Mouse (Mus musculus) CH12.LX (cell line): Measurements from ENCODE around the gene Gnb1l. TPM values are rescaled to one million over a fixed set of nuclear protein-coding genes. Genes with fewer than 3 reads are reported as not detected.

Experiments used
- DNase-seq: peaks from one replicate; pipeline ENCODE4 v3.0.0-alpha.2; 2013; ENCODE audit errors: extremely low read depth
- H3K27ac ChIP-seq: 2 replicates; pipeline ENCODE4 v1.5.1; 2012; ENCODE audit warnings: low read depth, mild to moderate bottlenecking, control low read depth, moderate library complexity; ENCODE audit not compliant: insufficient read depth
- H3K27me3 ChIP-seq: replicated peaks from 2 replicates; pipeline ENCODE3; 2012; ENCODE audit warnings: inconsistent platforms
- H3K36me3 ChIP-seq, 2 experiments: replicated peaks in 1 of 2; 2 replicates each; pipeline versions ENCODE3 to v1.6.1; 2012; ENCODE audit warnings: inconsistent platforms in 1 of 2, low read length in 1 of 2, mild to moderate bottlenecking in 1 of 2, mixed read lengths in 1 of 2, moderate library complexity in 1 of 2; ENCODE audit not compliant: control insufficient read depth in 1 of 2, insufficient read depth in 1 of 2
- H3K4me1 ChIP-seq, 2 experiments: 2 replicates each; pipeline ENCODE4 v1.6.1; 2012; ENCODE audit warnings: inconsistent platforms in 1 of 2, moderate library complexity in 1 of 2; ENCODE audit not compliant: insufficient read depth in 2 of 2, control insufficient read depth in 1 of 2
- H3K4me2 ChIP-seq: 2 replicates; pipeline ENCODE4 v1.6.1; 2012; ENCODE audit warnings: low read depth, mild to moderate bottlenecking, control low read depth; ENCODE audit not compliant: poor library complexity, insufficient read depth, severe bottlenecking
- H3K4me3 ChIP-seq, 3 experiments: fragments of 150-350 bp in 1 of 3; sonication (generic) in 1 of 3; replicated peaks in 1 of 3; 2 replicates each; pipeline versions ENCODE3 to v1.5.1; 2011 to 2012; ENCODE audit warnings: low read depth in 2 of 3, low read length in 2 of 3, mild to moderate bottlenecking in 2 of 3, moderate library complexity in 2 of 3, control low read depth in 1 of 3, improper control_type of control experiment in 1 of 3, inconsistent platforms in 1 of 3, mixed read lengths in 1 of 3; ENCODE audit not compliant: poor library complexity in 1 of 3
- H3K79me2 ChIP-seq: replicated peaks from 2 replicates; pipeline ENCODE4 v1.6.1; 2012; ENCODE audit warnings: mild to moderate bottlenecking, moderate library complexity; ENCODE audit not compliant: control insufficient read depth, poor library complexity, insufficient read depth, severe bottlenecking; ENCODE audit errors: extremely low read depth
- H3K9ac ChIP-seq: 2 replicates; pipeline ENCODE4 v1.6.1; 2012; ENCODE audit warnings: low read depth, mild to moderate bottlenecking, control low read depth, moderate library complexity; ENCODE audit not compliant: insufficient read depth
- H3K9me3 ChIP-seq: replicated peaks from 2 replicates; pipeline ENCODE3; 2012; ENCODE audit warnings: low read length, inconsistent platforms, mixed read lengths
- CHD1 ChIP-seq: IDR thresholded peaks from 2 replicates; pipeline ENCODE4 v1.6.1; 2012; ENCODE audit warnings: low read depth, low read length, improper control_type of control experiment, inconsistent platforms
- CHD2 ChIP-seq: IDR thresholded peaks from 2 replicates; pipeline ENCODE4 v1.6.1; 2011; ENCODE audit warnings: low read length, improper control_type of control experiment
- EP300 ChIP-seq: IDR thresholded peaks from 2 replicates; pipeline ENCODE4 v1.6.1; 2011; ENCODE audit warnings: low read length, improper control_type of control experiment
- ETS1 ChIP-seq: conservative IDR thresholded peaks from 2 replicates; pipeline ENCODE4 v1.6.1; 2012; ENCODE audit warnings: low read depth, mild to moderate bottlenecking, inconsistent platforms, low read length, improper control_type of control experiment, moderate library complexity
- GABPA ChIP-seq: IDR thresholded peaks from 2 replicates; pipeline ENCODE4 v1.6.1; 2012; ENCODE audit warnings: low read depth, low read length, improper control_type of control experiment, inconsistent platforms; ENCODE audit not compliant: insufficient replicate concordance
- IRF4 ChIP-seq: IDR thresholded peaks from 2 replicates; pipeline ENCODE4 v1.6.1; 2014; ENCODE audit warnings: low read depth, mild to moderate bottlenecking, inconsistent platforms, low read length, improper control_type of control experiment
- JUN ChIP-seq: IDR thresholded peaks from 2 replicates; pipeline ENCODE4 v1.6.1; 2011; ENCODE audit warnings: low read depth, mild to moderate bottlenecking, low read length, improper control_type of control experiment, moderate library complexity; ENCODE audit not compliant: insufficient read depth
- KAT2A ChIP-seq: IDR thresholded peaks from 2 replicates; pipeline ENCODE4 v1.6.1; 2012; ENCODE audit warnings: low read length, improper control_type of control experiment, inconsistent platforms; ENCODE audit not compliant: insufficient replicate concordance
- MAX ChIP-seq: IDR thresholded peaks from 2 replicates; pipeline ENCODE4 v1.6.1; 2011; ENCODE audit warnings: low read length, improper control_type of control experiment
- MEF2A ChIP-seq: IDR thresholded peaks from 2 replicates; pipeline ENCODE4 v1.6.1; 2014; ENCODE audit warnings: low read depth, mild to moderate bottlenecking, inconsistent platforms, low read length, improper control_type of control experiment, borderline replicate concordance
- MXI1 ChIP-seq: IDR thresholded peaks from 2 replicates; pipeline ENCODE4 v1.6.1; 2011; ENCODE audit warnings: mild to moderate bottlenecking, low read depth, low read length, improper control_type of control experiment
- NELFE ChIP-seq: IDR thresholded peaks from 2 replicates; pipeline ENCODE4 v1.6.1; 2011; ENCODE audit warnings: low read depth, low read length, improper control_type of control experiment
- POLR2A ChIP-seq: IDR thresholded peaks from 2 replicates; pipeline ENCODE4 v1.6.1; 2011; ENCODE audit warnings: low read depth, mild to moderate bottlenecking, improper control_type of control experiment, low read length
- POLR2AphosphoS2 ChIP-seq: IDR thresholded peaks from 2 replicates; pipeline ENCODE4 v1.6.1; 2011; ENCODE audit warnings: low read depth, low read length, improper control_type of control experiment
- RAD21 ChIP-seq: IDR thresholded peaks from 2 replicates; pipeline ENCODE4 v1.6.1; 2011; ENCODE audit warnings: low read depth, mild to moderate bottlenecking, low read length, improper control_type of control experiment, moderate library complexity
- SIN3A ChIP-seq: IDR thresholded peaks from 2 replicates; pipeline ENCODE4 v1.6.1; 2012; ENCODE audit warnings: low read length, improper control_type of control experiment, inconsistent platforms
- SMC3 ChIP-seq: IDR thresholded peaks from 2 replicates; pipeline ENCODE4 v1.6.1; 2011; ENCODE audit warnings: low read depth, low read length, improper control_type of control experiment
- TBP ChIP-seq: conservative IDR thresholded peaks from 2 replicates; pipeline ENCODE4 v1.6.1; 2011; ENCODE audit warnings: low read depth, low read length, improper control_type of control experiment
- TCF12 ChIP-seq: IDR thresholded peaks from 2 replicates; pipeline ENCODE4 v1.6.1; 2014; ENCODE audit warnings: low read depth, mild to moderate bottlenecking, inconsistent platforms, low read length, improper control_type of control experiment
- USF2 ChIP-seq: conservative IDR thresholded peaks from 2 replicates; pipeline ENCODE4 v1.6.1; 2011; ENCODE audit warnings: low read depth, low read length, improper control_type of control experiment
- ZKSCAN1 ChIP-seq: IDR thresholded peaks from 2 replicates; pipeline ENCODE4 v1.6.1; 2012; ENCODE audit warnings: low read depth, inconsistent platforms, low read length, improper control_type of control experiment, borderline replicate concordance
- ZMIZ1 ChIP-seq: IDR thresholded peaks from 2 replicates; pipeline ENCODE4 v1.6.1; 2012; ENCODE audit warnings: low read depth, mild to moderate bottlenecking, inconsistent platforms, low read length, improper control_type of control experiment
- ZNF384 ChIP-seq: IDR thresholded peaks from 2 replicates; pipeline ENCODE4 v1.6.1; 2012; ENCODE audit warnings: low read depth, low read length, improper control_type of control experiment, inconsistent platforms
- dilution Hi-C: fragments of 300-500 bp; cut with MboI; formaldehyde crosslinking; loops from 2 replicates; pipeline ENCODE4 v1.14.3; 2020; ENCODE audit warnings: low sequenced_read_pairs; ENCODE audit not compliant: extremely low pct_unique_long_range_greater_than_20kb, extremely low pct_ligation_motif_present
- in situ Hi-C: fragments of 300-500 bp; cut with MboI; formaldehyde crosslinking; loops from 3 replicates; pipeline ENCODE4 v1.14.3; 2019; ENCODE audit warnings: low sequenced_read_pairs, low pct_ligation_motif_present, low pct_unique_long_range_greater_than_20kb, mixed read lengths
- polyA plus RNA-seq: library from polyadenylated mRNA; unstranded; fragments of >175 nt; gene quantifications from 2 replicates; pipeline ENCODE4 v1.2.1, GENCODE M21; 2012; ENCODE audit warnings: low read depth; ENCODE audit not compliant: insufficient read length
- total RNA-seq, 2 experiments: library from RNA; depleted of rRNA; stranded (reverse); fragments of 300-350 nt in 1 of 2; fragments of >200 nt in 1 of 2; gene quantifications; 2 replicates each; pipeline ENCODE4 v1.2.3; 2012 to 2014

The Gnb1l gene
- total and polyA plus RNA-seq, 3 experiments, result 15.9 to 25.5 (median 21.5) TPM

DNA sequence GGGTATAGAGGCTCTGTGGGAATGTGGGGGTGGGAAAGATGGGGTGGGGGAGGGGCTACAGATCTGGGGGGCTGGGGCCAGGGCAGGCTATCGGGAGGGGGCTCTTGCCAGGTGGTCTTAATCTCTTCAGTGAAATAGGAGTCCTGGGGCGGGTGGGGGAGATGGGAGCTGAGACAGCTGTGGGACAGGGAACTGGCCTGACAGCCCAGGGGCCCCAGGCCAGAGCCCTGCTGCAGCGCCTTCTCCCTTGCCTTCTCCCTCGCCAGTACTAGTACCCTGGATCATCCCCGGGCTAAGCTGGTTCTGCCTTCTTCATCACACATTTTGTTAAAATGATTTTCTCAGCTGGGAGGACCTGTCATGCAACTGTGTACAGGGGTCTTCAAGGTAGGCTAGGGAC lies 97.7 kb downstream of the Gnb1l start:
- in situ Hi-C loops (no loop called here), dilution Hi-C loops (no loop called here)
- H3K79me2 ChIP-seq, result no peaks in the 10 kb centered on the region
- DNase-seq, result no peak
- H3K27ac ChIP-seq, result no peak overlapping the region
- no peak overlapping the region for H3K4me2 ChIP-seq
- H3K36me3 ChIP-seq, result no peaks in the 10 kb centered on the region
- peaks cover 40% of the 10 kb centered on the region for H3K27me3 ChIP-seq
- H3K9ac ChIP-seq, result no peak overlapping the region
- H3K9me3 ChIP-seq, result no peaks in the 10 kb centered on the region
- H3K4me3 ChIP-seq, result no peak overlapping the region
- no peaks in the 10 kb centered on the region for H3K4me1 ChIP-seq
- TF ChIP-seq KAT2A, result no peak
- no peak for TF ChIP-seq ZKSCAN1
- TF ChIP-seq SIN3A, result no peak
- no peak for TF ChIP-seq POLR2A
- no peak for TF ChIP-seq TBP
- TF ChIP-seq RAD21, result no peak
- no peak for TF ChIP-seq ZMIZ1
- TF ChIP-seq JUN, result no peak
- no peak for TF ChIP-seq TCF12
- TF ChIP-seq MEF2A, result no peak
- TF ChIP-seq IRF4, result no peak
- TF ChIP-seq SMC3, result no peak
- no peak for TF ChIP-seq GABPA
- TF ChIP-seq CHD1, result no peak
- no peak for TF ChIP-seq USF2
- TF ChIP-seq ZNF384, result no peak
- TF ChIP-seq MAX, result no peak
- no peak for TF ChIP-seq ETS1

DNA sequence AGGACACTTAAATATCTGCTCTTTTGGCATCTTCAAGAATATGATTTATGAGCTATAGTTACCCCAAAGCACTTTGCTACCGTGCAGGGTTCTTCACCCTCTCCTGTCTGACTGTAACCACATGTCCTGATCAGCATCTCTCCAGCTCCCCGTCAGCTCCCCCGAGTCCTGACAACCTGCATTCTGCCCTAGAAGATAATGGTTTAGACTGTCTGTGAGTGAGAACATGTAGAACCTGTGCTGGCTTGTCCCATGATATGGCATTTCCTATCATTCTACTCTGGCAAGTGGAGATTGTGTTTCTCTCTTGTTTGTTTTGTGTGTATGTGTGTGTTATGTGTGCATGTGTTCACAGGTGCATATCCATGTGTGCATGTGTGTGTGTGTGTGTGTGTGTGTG lies 99.5 kb downstream of the Gnb1l start:
- Histone ChIP-seq H3K27me3 (peaks cover 31% of the 10 kb centered on the region), H3K4me1 (no peaks in the 10 kb centered on the region), H3K4me3 (no peak overlapping the region), H3K9ac (no peak overlapping the region), H3K79me2 (no peaks in the 10 kb centered on the region)
- DNase-seq, result no peak
- no peak for TF ChIP-seq POLR2A
- TF ChIP-seq TCF12, result no peak
- TF ChIP-seq MXI1, result no peak
- TF ChIP-seq CHD2, result no peak
- TF ChIP-seq EP300, result no peak
- TF ChIP-seq NELFE, result no peak
- no peak for TF ChIP-seq POLR2AphosphoS2
- TF ChIP-seq ZMIZ1, result no peak
- no peak for TF ChIP-seq SIN3A
- TF ChIP-seq, all 38 proteins: peak for 0
- no peak overlapping the region for H3K27ac ChIP-seq
- in situ Hi-C loops, result no loop called here
- H3K4me2 ChIP-seq, result no peak overlapping the region
- H3K36me3 ChIP-seq, result no peaks in the 10 kb centered on the region
- dilution Hi-C loops, result no loop called here
- H3K9me3 ChIP-seq, result no peaks in the 10 kb centered on the region
